In the genomic region with DNA sequence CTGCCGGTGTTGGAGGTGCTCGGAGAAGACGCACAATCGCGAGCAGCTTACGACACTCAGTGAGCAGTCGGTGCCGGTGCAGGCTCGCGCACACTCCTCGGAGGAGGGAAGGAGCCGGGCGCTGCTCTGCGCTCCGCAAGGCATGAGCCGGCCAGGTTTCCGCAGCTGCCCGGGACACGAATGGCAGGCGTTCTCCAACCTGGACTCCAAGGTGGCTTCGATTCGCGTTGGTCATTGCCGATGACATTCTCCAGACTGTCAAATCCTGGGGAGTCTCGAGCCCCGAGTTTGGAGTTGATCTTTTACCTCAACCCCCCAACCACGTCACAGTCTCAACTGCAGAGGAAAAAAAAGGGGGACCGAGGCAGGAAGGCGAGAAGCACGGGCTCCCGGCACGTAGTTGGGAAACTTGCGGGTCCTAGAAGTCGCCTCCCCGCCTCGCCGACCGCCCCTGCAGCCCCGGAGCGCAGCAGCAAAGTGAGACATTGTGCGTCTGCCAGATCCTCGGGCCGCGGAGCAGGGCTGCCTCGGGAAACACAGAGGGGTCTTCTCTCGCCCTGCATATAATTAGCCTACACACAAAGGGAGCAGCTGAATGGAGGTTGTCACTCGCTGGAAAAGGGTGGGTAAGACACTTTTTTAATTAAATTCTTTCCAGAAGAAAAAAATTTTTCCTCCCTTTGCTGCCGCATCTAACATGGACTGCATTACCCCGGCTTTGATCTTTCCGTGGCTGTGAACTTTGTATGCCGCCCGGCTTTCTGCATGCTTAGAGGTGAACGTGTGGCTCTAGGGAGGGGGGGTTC, we compare ENCODE assay signal across 9 mouse cellular contexts. TPM values are rescaled to one million over a fixed set of nuclear protein-coding genes. Genes with fewer than 3 reads are reported as not detected.
DNase-seq lines count a peak whose midpoint lies in the region; ATAC-seq and TF ChIP-seq lines count a peak whose summit lies in the region.
"Had no signal": no experiment of that assay in that cellular context is flagged by ENCODE, and none has a peak within 500 bp of the region (broad histone marks: within the 10 kb centered on the region; RNA-seq: fewer than 3 reads in every experiment).

A gene (plus strand): TSS at position 89 of the 806 bp plus-strand sequence.

- no peaks in the 10 kb centered on the region for H3K4me1 ChIP-seq in brown adipose tissue, adult 24 weeks (ENCODE audit: control insufficient read depth, insufficient read depth, insufficient read length, low read length)
- 0 out of 2 replicates have a peak, but pooled peaks cover 3% of the 10 kb centered on the region for H3K4me1 ChIP-seq in forebrain, embryonic 11.5 days (replicated peaks; ENCODE audit: control insufficient read depth, insufficient read depth, low read length)
- no peaks in the 10 kb centered on the region for H3K4me1 ChIP-seq in hindbrain, postnatal 0 days (ENCODE audit: insufficient read depth, low read length)
- H3K4me1 ChIP-seq in midbrain, postnatal 0 days (ENCODE audit: insufficient read depth, low read length), result no peaks in the 10 kb centered on the region

- H3K4me3 ChIP-seq in brown adipose tissue, adult 24 weeks (ENCODE audit: insufficient read depth, low read depth, low read length), result peak within 1 kb of the TSS; percentile 21; the same call in 1 of the 2 replicates
- H3K4me3 ChIP-seq in forebrain, embryonic 11.5 days (ENCODE audit: low read depth, low read length), result peak within 1 kb of the TSS; percentile 47
- H3K4me3 ChIP-seq in hindbrain, postnatal 0 days (ENCODE audit: low read length), result peak within 1 kb of the TSS; percentile 65
- H3K4me3 ChIP-seq in midbrain, postnatal 0 days (ENCODE audit: low read depth, low read length), result peak within 1 kb of the TSS; percentile 67

- no peaks in the 10 kb centered on the region for H3K36me3 ChIP-seq in forebrain, embryonic 11.5 days (ENCODE audit: control insufficient read depth, insufficient read depth, low read length)
- H3K36me3 ChIP-seq in hindbrain, postnatal 0 days (ENCODE audit: insufficient read depth, low read length), result no peaks in the 10 kb centered on the region
- H3K36me3 ChIP-seq in midbrain, postnatal 0 days (ENCODE audit: insufficient read depth, low read length), result no peaks in the 10 kb centered on the region

- H3K27me3 ChIP-seq in forebrain, embryonic 11.5 days (ENCODE audit: control insufficient read depth, insufficient read depth, low read length), result peaks cover 15% of the 10 kb centered on the region
- no peaks in the 10 kb centered on the region for H3K27me3 ChIP-seq in hindbrain, postnatal 0 days (ENCODE audit: insufficient read depth, low read length)
- H3K27me3 ChIP-seq in midbrain, postnatal 0 days (ENCODE audit: insufficient read depth, low read length), result no peaks in the 10 kb centered on the region

- peak; percentile 29 to 68 for DNase-seq in adrenal gland, adult (ENCODE audit: inconsistent age in 2 of 2, low spot score in 1 of 2)
- DNase-seq in adrenal gland, postnatal 4 days (ENCODE audit: low spot score in 2 of 2), result no peak
- peak; percentile 86 for DNase-seq in forebrain, embryonic 11.5 days (ENCODE audit: low spot score)
- DNase-seq in hindbrain, postnatal 0 days (ENCODE audit: low spot score), result peak; percentile 91
- DNase-seq in left cerebral cortex, postnatal 10 days (ENCODE audit: extremely low spot score in 1 of 2, low spot score in 2 of 2), result peak; percentile 81 to 83
- peak; percentile 89 for DNase-seq in midbrain, postnatal 0 days (ENCODE audit: low spot score)

- under 1% methylated on average over 53 of the region's 53 CpGs for WGBS in forebrain, embryonic 11.5 days
- under 1% methylated on average over 53 of the region's 53 CpGs for WGBS in hindbrain, postnatal 0 days
- WGBS in midbrain, postnatal 0 days, result 0% methylated on average over 50 of the region's 53 CpGs

- no peak within 1 kb of the TSS for H3K27ac ChIP-seq in brown adipose tissue, adult 24 weeks (replicated peaks; ENCODE audit: low read depth, low read length)
- H3K27ac ChIP-seq in forebrain, embryonic 11.5 days (ENCODE audit: low read depth, low read length), result peak within 1 kb of the TSS; percentile 78
- H3K27ac ChIP-seq in hindbrain, postnatal 0 days, result peak within 1 kb of the TSS; percentile 81
- peak within 1 kb of the TSS; percentile 80 for H3K27ac ChIP-seq in midbrain, postnatal 0 days (ENCODE audit: low read depth, low read length)

- H3K4me2 ChIP-seq in forebrain, embryonic 11.5 days (ENCODE audit: low read depth, low read length, severe bottlenecking), result peak within 1 kb of the TSS; percentile 78
- H3K4me2 ChIP-seq in hindbrain, postnatal 0 days (ENCODE audit: low read depth, low read length), result peak within 1 kb of the TSS; percentile 87
- peak within 1 kb of the TSS; percentile 94 for H3K4me2 ChIP-seq in midbrain, postnatal 0 days (ENCODE audit: low read depth, low read length, poor library complexity, severe bottlenecking)

- H3K9ac ChIP-seq in forebrain, embryonic 11.5 days (ENCODE audit: low read length), result peak within 1 kb of the TSS; percentile 64
- H3K9ac ChIP-seq in hindbrain, postnatal 0 days (replicated peaks; ENCODE audit: low read length), result peak within 1 kb of the TSS; percentile 61
- peak within 1 kb of the TSS; percentile 73 for H3K9ac ChIP-seq in midbrain, postnatal 0 days (replicated peaks; ENCODE audit: low read length, poor library complexity, severe bottlenecking)

- intact Hi-C loops in left cerebral cortex, postnatal 10 days (cut with DNase I), result loop anchor here (10.0 kb wide), 1 partner anchor 332 kb away; no protein-coding TSS in a partner anchor

- ATAC-seq in forebrain, embryonic 11.5 days (replicated peaks; ENCODE audit: low FRiP score), result peak; percentile 88
- ATAC-seq in hindbrain, postnatal 0 days, result peak; percentile 80
- ATAC-seq in midbrain, postnatal 0 days (ENCODE audit: low FRiP score), result peak; percentile 87
- no peak; the same call in 1 of the 2 replicates for ATAC-seq in granulocyte monocyte progenitor cell, adult 5-6 weeks (replicated peaks; ENCODE audit: poor library complexity, severe bottlenecking)

- peak; percentile 55 for TF ChIP-seq CTCF in hindbrain, postnatal 0 days (IDR thresholded peaks at IDR 0.05; ENCODE audit: low read depth)
- peak; percentile 66 for TF ChIP-seq CTCF in midbrain, postnatal 0 days (IDR thresholded peaks at IDR 0.05)

- H3K9me3 ChIP-seq in forebrain, embryonic 11.5 days (ENCODE audit: control insufficient read depth, low read length), result no peaks in the 10 kb centered on the region
- H3K9me3 ChIP-seq in hindbrain, postnatal 0 days (ENCODE audit: low read length), result no peaks in the 10 kb centered on the region
- no peaks in the 10 kb centered on the region for H3K9me3 ChIP-seq in midbrain, postnatal 0 days (ENCODE audit: low read length)

RNA-seq across cellular contexts. Expression of the gene that starts here (rescaled TPM):
- 1 to 10 TPM; 2.1 to 2.4 TPM for total RNA-seq in adrenal gland, postnatal 4 days (2021)
- polyA plus RNA-seq in brown adipose tissue, adult 24 weeks (2012; ENCODE audit: insufficient read depth, insufficient read length, missing spikeins), result not detected in 2 replicates
- polyA plus RNA-seq in forebrain, embryonic 11.5 days (2014; fragmentation: Nextera tagmentation; extraction: Ambion mirVana), result 11.5 and 12.6 TPM in 2 replicates
- 69.7 and 70.0 TPM in 2 replicates for total RNA-seq in hindbrain, postnatal 0 days (2014; rRNA removed)
- polyA plus RNA-seq in hindbrain, postnatal 0 days (2015; fragmentation: Nextera tagmentation; extraction: Ambion mirVana), result 57.5 and 60.9 TPM in 2 replicates
- 10 to 100 TPM; 84.2 to 86.3 TPM for total RNA-seq in left cerebral cortex, postnatal 10 days (2021)
- total RNA-seq in midbrain, postnatal 0 days (2014; rRNA removed), result 64.7 and 72.8 TPM in 2 replicates
- polyA plus RNA-seq in midbrain, postnatal 0 days (2015; fragmentation: Nextera tagmentation; extraction: Ambion mirVana), result 61.5 and 63.3 TPM in 2 replicates
- total RNA-seq in granulocyte monocyte progenitor cell, adult 5-6 weeks (2014; fragmentation: Nextera tagmentation), result not detected in 2 replicates
- total RNA-seq in granulocyte monocyte progenitor cell, adult 5-6 weeks (2017), result not detected in 2 replicates
- polyA plus RNA-seq: spleen, adult 2 months had no signal

Comparison
In these comparisons a context has a peak if more than half of its experiments do, and no peak if none do; other contexts are left out.
1. RNA of the gene that starts here (total RNA-seq): 84.2 to 86.3 TPM in left cerebral cortex, postnatal 10 days, 64.7 to 72.8 TPM in midbrain, postnatal 0 days and 69.7 to 70.0 TPM in hindbrain, postnatal 0 days; 2.1 to 2.4 TPM in adrenal gland, postnatal 4 days and not detected in granulocyte monocyte progenitor cell, adult 5-6 weeks; every median in the first group is over 10 times any median in the second.
2. RNA of the gene that starts here (polyA plus RNA-seq): 61.5 to 63.3 TPM in midbrain, postnatal 0 days, 57.5 to 60.9 TPM in hindbrain, postnatal 0 days and 11.5 to 12.6 TPM in forebrain, embryonic 11.5 days; not detected in brown adipose tissue, adult 24 weeks; every median in the first group is over 10 times any median in the second.
3. DNase-seq: peak in adrenal gland, adult (2 of 2), forebrain, embryonic 11.5 days (single experiment), hindbrain, postnatal 0 days (single experiment), left cerebral cortex, postnatal 10 days (2 of 2) and midbrain, postnatal 0 days (single experiment); none in adrenal gland, postnatal 4 days (0 of 2).
4. Peak in every context shown above with its lines, with median percentiles within 50 percentile points of each other: H3K4me3 ChIP-seq, H3K4me2 ChIP-seq and H3K9ac ChIP-seq.